Mouse (Mus musculus) intestine, postnatal 0 days (tissue): ENCODE measurements at regions not wholly inside any gene's neighbourhood (a gene's known extent, or its start where the extent isn't known, plus 50 kb on each side); places are given as distances from the start of the nearest gene placed in this dataset.

Experiments used
- ATAC-seq: fragments of 200-750 bp; cut with Nextera tagmentation; 2 replicates; pipeline ENCODE4 v1.8.0; 2017; ENCODE audit warnings: mild to moderate bottlenecking, moderate TSS enrichment, moderate library complexity
- H3K27ac ChIP-seq: fragments of 300-500 bp; sonication (generic); 2 replicates; pipeline ENCODE4 v1.5.1; 2014; ENCODE audit warnings: mild to moderate bottlenecking, low read depth, low read length, moderate library complexity
- H3K27me3 ChIP-seq: fragments of 300-500 bp; sonication (generic); replicated peaks from 2 replicates; pipeline ENCODE4 v1.6.1; 2014; ENCODE audit warnings: low read length, mixed read lengths; ENCODE audit not compliant: control insufficient read depth, insufficient read depth
- H3K36me3 ChIP-seq: fragments of 300-500 bp; sonication (generic); 2 replicates; pipeline ENCODE4 v1.6.1; 2014; ENCODE audit warnings: mild to moderate bottlenecking, moderate library complexity; ENCODE audit not compliant: control insufficient read depth, insufficient read depth
- H3K4me1 ChIP-seq: fragments of 300-500 bp; sonication (generic); replicated peaks from 2 replicates; pipeline ENCODE4 v1.6.1; 2014; ENCODE audit warnings: antibody characterized with exemption, low read length, mixed read lengths; ENCODE audit not compliant: control insufficient read depth, insufficient read depth
- H3K4me2 ChIP-seq: fragments of 300-500 bp; sonication (generic); replicated peaks from 2 replicates; pipeline ENCODE4 v1.6.1; 2014; ENCODE audit warnings: low read depth, mild to moderate bottlenecking, moderate library complexity
- H3K4me3 ChIP-seq: fragments of 300-500 bp; sonication (generic); 2 replicates; pipeline ENCODE4 v1.5.1; 2014; ENCODE audit warnings: low read depth, low read length
- H3K9ac ChIP-seq: fragments of 300-500 bp; sonication (generic); 2 replicates; pipeline ENCODE4 v1.6.1; 2014; ENCODE audit warnings: mild to moderate bottlenecking, low read depth, low read length
- H3K9me3 ChIP-seq: fragments of 300-500 bp; sonication (generic); 2 replicates; pipeline ENCODE4 v1.6.1; 2016; ENCODE audit warnings: mixed run types; ENCODE audit not compliant: control insufficient read depth
- CTCF ChIP-seq: sonication (generic); IDR thresholded peaks from 2 replicates; pipeline ENCODE4 v1.5.1; 2016; ENCODE audit warnings: low read depth, mild to moderate bottlenecking, control low read depth, antibody characterized with exemption, moderate library complexity
- WGBS: fragments of 180-500 bp; shearing (Covaris S2); extraction: QIAGEN DNeasy Blood & Tissue Kit; methylation state at CpG from one replicate; pipeline ENCODE4 v1.1.7; 2014; 5-methylcytosine and 5-hydroxymethylcytosine counted together

DNA sequence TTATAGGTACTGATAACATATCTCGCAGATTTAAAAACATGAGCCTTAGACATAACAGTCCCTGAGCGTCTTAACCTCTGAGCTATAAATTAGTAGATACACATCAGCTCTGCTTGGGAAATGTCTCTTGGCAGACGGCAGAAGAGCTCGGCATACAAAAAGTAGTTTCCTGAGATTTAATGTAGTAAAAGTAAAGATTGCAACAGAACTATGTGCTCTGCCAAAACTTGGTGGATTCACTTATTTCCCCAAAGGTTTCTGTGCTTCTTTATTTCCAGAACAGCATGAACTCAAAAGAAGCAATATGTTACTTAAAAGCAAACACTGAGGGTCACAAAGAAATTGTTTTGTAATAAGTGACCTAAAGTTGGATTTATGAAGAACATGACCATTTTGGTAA is 177.3 kb downstream of the Atp6ap1l start:
- Histone ChIP-seq H3K27ac (no peak overlapping the region), H3K9ac (no peak overlapping the region), H3K27me3 (no peaks in the 10 kb centered on the region), H3K4me3 (no peak overlapping the region), H3K9me3 (no peaks in the 10 kb centered on the region), H3K4me1 (no peaks in the 10 kb centered on the region), H3K4me2 (no peak overlapping the region), H3K36me3 (no peaks in the 10 kb centered on the region)
- TF ChIP-seq CTCF, result no peak
- ATAC-seq, result no peak
- WGBS, result 42% methylated on average over 4 of the region's 4 CpGs

- TF ChIP-seq CTCF, result no peak
- H3K4me3 ChIP-seq, result no peak overlapping the region
- no peak overlapping the region for H3K9ac ChIP-seq
- H3K4me1 ChIP-seq, result no peaks in the 10 kb centered on the region
- 87% methylated on average over 10 of the region's 10 CpGs for WGBS
- H3K36me3 ChIP-seq, result no peaks in the 10 kb centered on the region
- no peak for ATAC-seq
- H3K9me3 ChIP-seq, result no peaks in the 10 kb centered on the region
- H3K4me2 ChIP-seq, result no peak overlapping the region
- H3K27ac ChIP-seq, result no peak overlapping the region
- no peaks in the 10 kb centered on the region for H3K27me3 ChIP-seq
These were observed 179.9 kb downstream of the Atp6ap1l start for GRCm38 (mm10) chr13:90725053-90725827.

DNA sequence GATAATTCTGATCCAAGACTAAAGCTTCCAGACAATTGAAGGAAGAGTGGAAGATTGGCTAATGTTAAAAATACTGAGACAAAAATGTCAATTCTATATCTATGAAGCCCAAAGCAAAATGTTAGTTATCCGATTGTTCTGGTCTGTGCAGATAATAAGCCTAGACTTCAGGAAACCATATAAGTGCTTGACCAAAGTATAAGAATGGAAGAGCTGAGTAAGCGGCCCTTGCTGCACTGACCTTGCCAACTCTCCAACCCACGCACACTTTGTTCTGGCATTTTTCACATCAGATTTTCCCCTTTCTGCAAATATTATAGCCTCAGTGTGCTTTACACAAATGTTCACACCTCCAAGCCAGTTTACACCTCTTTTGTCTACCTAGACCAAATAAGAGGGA is 180.6 kb downstream of the Atp6ap1l start:
- H3K4me3 ChIP-seq, result no peak overlapping the region
- no peak overlapping the region for H3K27ac ChIP-seq
- H3K4me2 ChIP-seq, result no peak overlapping the region
- H3K4me1 ChIP-seq, result no peaks in the 10 kb centered on the region
- no peaks in the 10 kb centered on the region for H3K9me3 ChIP-seq
- no peaks in the 10 kb centered on the region for H3K36me3 ChIP-seq
- ATAC-seq, result no peak
- no peak overlapping the region for H3K9ac ChIP-seq
- WGBS, result 74% methylated on average over 3 of the region's 3 CpGs
- no peaks in the 10 kb centered on the region for H3K27me3 ChIP-seq
- TF ChIP-seq CTCF, result no peak

DNA sequence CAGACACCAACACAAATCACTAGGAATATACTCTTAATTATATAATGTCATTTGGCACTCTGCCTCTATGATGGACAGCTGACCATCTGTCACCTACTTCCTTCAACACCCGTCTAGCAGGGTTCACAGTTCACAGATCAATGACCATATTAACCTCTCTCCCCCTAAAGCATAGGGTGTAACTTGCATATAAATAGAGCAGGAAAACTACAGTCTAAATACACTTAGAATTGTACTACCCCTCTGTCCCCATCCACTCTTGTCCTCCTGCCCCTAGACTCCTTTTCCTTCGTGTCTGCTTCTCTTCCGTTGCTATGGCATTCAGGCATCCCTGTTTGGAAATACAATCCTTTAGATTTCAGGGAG is 181.6 kb downstream of the Atp6ap1l start:
- TF ChIP-seq CTCF, result no peak
- H3K27me3 ChIP-seq, result no peaks in the 10 kb centered on the region
- no peaks in the 10 kb centered on the region for H3K36me3 ChIP-seq
- H3K4me1 ChIP-seq, result no peaks in the 10 kb centered on the region
- no peak overlapping the region for H3K27ac ChIP-seq
- no peak for ATAC-seq
- H3K4me3 ChIP-seq, result no peak overlapping the region
- WGBS, result 50% methylated on average over 3 of the region's 3 CpGs
- no peaks in the 10 kb centered on the region for H3K9me3 ChIP-seq
- H3K9ac ChIP-seq, result no peak overlapping the region
- H3K4me2 ChIP-seq, result no peak overlapping the region

DNA sequence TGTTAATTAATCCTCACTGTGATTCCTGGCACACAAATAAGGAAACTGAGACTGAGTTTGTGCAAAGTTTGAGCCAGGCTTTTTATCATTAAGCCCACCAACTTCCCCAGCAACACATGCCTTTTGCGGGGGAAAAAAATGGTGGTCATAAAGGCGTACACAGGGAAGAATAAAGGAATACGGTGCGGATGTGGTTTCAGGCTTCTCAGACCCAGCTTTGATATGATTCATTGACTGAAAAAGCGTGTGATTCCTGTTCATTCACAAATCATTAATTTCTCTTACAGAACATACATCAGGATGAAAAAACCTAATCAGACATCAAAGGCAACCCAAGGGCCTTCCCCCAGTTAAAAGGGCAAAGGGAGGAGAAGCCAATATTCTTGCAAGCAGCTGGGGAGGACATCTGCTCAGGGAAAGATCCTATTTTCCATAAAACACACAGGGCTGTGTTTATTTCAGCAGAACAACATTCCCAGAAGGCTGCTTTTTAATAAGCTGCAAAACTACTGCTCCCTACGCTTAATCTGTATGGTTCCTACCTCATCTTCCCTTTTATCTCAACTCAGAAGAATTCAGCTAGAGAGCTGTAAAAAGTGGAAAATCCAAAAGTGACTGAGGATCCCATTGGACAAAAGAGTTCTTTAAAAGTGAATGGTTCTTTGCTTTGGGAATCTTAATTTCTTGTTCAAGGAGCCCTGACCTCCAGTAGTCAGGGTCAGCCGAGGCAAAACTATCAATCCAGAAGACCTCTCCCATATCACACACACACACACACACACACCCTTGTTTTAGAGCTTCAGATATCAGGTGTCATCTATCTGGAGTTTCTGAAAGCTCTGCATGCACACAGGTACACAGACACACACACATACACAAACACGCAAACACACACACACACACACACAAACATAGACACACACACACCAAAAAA is 182.3 kb downstream of the Atp6ap1l start:
- H3K9me3 ChIP-seq, result no peaks in the 10 kb centered on the region
- H3K4me2 ChIP-seq, result no peak overlapping the region
- 84% methylated on average over 8 of the region's 8 CpGs for WGBS
- no peak for ATAC-seq
- no peaks in the 10 kb centered on the region for H3K4me1 ChIP-seq
- no peaks in the 10 kb centered on the region for H3K27me3 ChIP-seq
- no peak overlapping the region for H3K9ac ChIP-seq
- H3K4me3 ChIP-seq, result no peak overlapping the region
- H3K27ac ChIP-seq, result no peak overlapping the region
- no peaks in the 10 kb centered on the region for H3K36me3 ChIP-seq
- no peak for TF ChIP-seq CTCF

- Histone ChIP-seq H3K4me1 (no peaks in the 10 kb centered on the region), H3K27ac (no peak overlapping the region), H3K27me3 (no peaks in the 10 kb centered on the region), H3K4me2 (no peak overlapping the region), H3K9me3 (no peaks in the 10 kb centered on the region), H3K4me3 (no peak overlapping the region), H3K36me3 (no peaks in the 10 kb centered on the region), H3K9ac (no peak overlapping the region)
- TF ChIP-seq CTCF, result no peak
- no peak for ATAC-seq
- WGBS, result 39% methylated on average over 2 of the region's 2 CpGs
These were observed 220.8 kb downstream of the Atp6ap1l start for GRCm38 (mm10) chr13:90684324-90684723.
